Mouse (Mus musculus): Measurements from ENCODE around the gene Bfsp1.

Gene Bfsp1

DNA sequence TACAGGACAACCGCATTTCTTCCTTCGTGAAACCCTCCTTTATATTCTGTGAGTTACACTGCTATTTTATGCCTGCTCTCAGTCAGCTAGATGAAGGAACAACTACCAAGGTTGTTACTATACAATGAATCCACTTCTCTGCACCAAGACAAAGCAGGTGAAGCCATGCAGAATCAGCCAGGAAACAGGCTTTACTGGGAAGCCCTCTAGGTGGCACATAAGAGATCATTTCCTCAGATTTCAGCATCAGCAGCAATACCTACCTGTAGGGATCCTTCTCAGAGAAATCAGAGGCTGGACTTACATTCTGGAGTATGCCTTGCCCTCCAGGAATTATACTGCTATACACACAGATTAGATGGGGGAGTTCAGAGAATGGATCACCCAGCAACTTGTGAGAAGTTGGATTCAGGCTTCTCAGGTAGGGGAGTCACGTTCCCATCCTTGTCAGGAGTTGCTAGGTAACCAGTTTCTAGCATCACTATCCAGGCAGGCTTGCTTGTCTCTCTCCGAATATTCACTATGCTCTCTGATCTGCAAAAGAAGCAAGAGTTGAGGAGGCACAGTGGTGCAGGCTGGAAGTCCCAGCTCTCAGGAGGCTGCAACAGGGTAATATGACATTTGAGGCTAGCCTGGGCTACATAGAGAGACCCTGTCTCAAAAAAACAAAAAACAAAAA, 66.5 kb downstream of the Bfsp1 start:
- no peak for DNase-seq (ENCODE audit: low spot score in 2 of 2)

DNA sequence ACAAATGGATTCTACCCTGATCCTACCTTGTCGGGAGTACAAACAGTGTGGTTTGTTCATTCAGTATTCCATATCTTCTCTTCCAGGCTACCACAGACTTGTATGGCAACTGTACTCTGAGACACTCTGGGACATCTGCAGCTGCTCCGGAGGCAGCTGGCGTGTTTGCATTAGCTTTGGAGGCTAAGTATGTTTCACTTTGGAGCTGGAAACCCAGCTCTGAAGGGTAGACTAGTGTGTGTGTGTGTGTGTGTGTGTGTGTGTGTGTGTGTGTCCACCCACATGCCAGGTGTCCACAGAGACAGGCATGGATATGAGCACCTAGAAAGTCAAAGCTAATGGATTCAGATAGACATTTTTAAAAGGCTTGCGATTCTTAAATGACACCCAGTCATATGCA, 67.1 kb downstream of the Bfsp1 start:
- DNase-seq (ENCODE audit: low spot score in 2 of 2): no peak

DNA sequence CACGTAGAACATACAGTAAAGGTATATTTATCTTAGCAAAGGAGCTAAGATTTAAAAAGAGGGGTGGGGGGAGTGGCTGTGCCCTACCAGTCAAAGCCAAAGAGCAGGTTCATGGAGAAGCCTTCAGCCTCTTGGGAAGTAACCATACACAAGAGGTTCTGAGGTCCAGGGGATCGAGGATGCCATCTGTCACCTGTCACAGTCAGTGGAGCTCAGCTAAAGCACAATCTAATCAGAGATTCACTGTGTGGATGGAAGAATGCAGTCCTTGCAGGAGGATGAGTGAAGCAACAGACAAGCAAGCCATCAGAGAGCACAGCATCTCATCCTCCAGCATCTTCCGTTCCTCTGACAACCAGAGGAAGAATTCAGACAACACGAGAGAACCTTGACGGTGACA, 73.1 kb downstream of the Bfsp1 start:
- DNase-seq (ENCODE audit: low spot score in 2 of 2): no peak

DNA sequence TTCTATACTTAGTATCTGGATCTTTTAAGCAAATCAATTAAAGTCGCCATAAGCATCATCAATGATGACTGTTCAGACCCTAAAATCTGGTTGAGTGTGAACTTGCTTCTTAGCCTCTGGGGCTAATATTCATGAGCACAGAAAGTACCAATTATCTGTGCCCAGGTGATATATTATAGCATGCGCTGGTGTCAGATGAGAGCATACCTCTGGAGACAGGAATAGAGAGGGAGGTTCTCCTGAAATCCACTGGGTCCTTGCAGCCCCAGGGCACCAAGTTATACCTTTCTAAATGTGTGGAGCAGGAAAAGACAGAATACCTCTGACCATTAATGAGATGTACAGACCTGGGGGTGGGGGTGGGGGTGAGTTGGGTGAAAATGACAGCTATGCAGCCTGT, 82.7 kb downstream of the Bfsp1 start:
- no peak for DNase-seq (ENCODE audit: low spot score in 2 of 2)
